Mouse (Mus musculus) E14TG2a.4 (cell line): ENCODE measurements around the gene Snapc1.

Experiments used
- H3K27me3 ChIP-seq: 2 replicates; pipeline ENCODE4 v1.6.1; 2014; ENCODE audit warnings: low read length, control low read depth; ENCODE audit not compliant: insufficient read depth
- H3K36me3 ChIP-seq: 2 replicates; pipeline ENCODE4 v1.6.1; 2014; ENCODE audit warnings: low read length, control low read depth; ENCODE audit not compliant: insufficient read depth
- H3K4me1 ChIP-seq: replicated peaks from 2 replicates; pipeline ENCODE4 v1.6.1; 2014; ENCODE audit warnings: low read depth, low read length, control low read depth
- H3K4me3 ChIP-seq: replicated peaks from 2 replicates; pipeline ENCODE4 v1.5.1; 2014; ENCODE audit warnings: mild to moderate bottlenecking, low read length
- H3K9me3 ChIP-seq: 2 replicates; pipeline ENCODE4 v1.6.1; 2014; ENCODE audit warnings: low read length, control low read depth
- CTCF ChIP-seq: conservative IDR thresholded peaks from 2 replicates; pipeline ENCODE4 v1.5.1; 2014; ENCODE audit warnings: low read length
- NANOG ChIP-seq: IDR thresholded peaks from 2 replicates; pipeline ENCODE4 v1.6.1; 2014; ENCODE audit warnings: borderline replicate concordance, low read length, mixed read lengths
- POU5F1 ChIP-seq: IDR thresholded peaks from 2 replicates; pipeline ENCODE4 v1.6.1; 2014; ENCODE audit warnings: low read length, borderline replicate concordance

Gene Snapc1

DNA sequence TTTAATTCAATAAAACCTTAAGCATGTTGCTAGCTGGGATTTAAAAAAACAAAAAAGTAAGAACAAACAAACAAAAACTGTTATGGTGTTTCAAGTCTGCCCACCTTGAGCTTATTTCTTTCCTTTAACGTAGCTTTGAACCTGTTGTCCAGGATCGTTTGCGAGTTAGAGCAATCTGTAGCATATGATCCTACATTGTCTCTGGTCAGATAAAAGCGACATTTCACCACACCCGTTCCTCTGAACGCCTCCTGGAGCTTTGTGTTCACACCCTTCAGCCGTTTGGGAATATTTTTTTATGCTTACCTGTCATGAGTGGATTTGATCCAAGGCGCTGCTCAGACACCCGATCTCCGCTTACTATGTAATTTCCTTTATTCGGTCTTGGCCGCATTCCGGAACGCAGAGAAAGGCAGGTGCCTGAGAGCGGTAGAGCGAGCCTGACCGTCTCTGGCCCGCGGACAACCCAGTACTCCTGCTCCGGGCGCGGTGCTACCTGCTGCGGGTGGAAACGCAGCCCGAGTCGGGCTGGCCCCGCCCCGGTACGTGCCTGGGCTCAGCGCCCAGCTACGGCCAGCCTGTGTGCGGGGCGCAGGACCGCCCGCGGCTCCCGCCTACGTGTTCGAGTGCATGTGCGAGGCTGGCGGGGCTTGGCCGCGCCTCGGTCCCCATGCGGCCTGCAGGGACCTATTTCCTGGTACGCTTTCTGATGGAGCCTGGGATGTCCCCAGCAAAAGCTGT, 14.8 kb upstream of the Snapc1 start:
- peaks cover 26% of the 10 kb centered on the region for H3K36me3 ChIP-seq
- H3K27me3 ChIP-seq = peaks cover 9% of the 10 kb centered on the region
- peak overlapping the region; percentile 83 for H3K4me3 ChIP-seq
- TF ChIP-seq POU5F1 (no peak), NANOG (no peak), CTCF (no peak)
- peaks cover 23% of the 10 kb centered on the region for H3K4me1 ChIP-seq
- H3K9me3 ChIP-seq = no peaks in the 10 kb centered on the region

DNA sequence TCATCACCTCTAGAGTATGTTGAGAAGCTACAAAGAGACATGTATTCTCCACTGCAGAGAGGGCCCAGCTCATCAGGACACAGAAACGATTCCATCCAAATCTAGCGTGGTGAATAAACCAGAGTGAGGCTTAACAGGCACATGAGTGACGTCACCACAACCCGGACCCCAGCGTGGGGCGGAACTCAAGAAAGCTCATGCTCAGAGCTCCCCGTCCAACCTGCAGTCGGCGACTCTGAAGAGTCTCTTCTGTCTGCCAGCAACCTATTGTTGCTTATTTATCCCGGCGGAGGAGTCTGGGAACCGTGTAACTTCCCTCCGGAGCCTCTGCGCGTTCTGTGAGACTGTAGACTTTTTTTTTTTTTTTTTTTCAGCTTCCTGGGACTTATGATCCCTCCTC, 11.4 kb upstream of the Snapc1 start:
- TF ChIP-seq CTCF = no peak
- TF ChIP-seq NANOG = no peak
- no peak for TF ChIP-seq POU5F1
- peak overlapping the region; percentile 37; the same call in 1 of the 2 replicates for H3K4me3 ChIP-seq
- H3K4me1 ChIP-seq = peaks cover 19% of the 10 kb centered on the region

DNA sequence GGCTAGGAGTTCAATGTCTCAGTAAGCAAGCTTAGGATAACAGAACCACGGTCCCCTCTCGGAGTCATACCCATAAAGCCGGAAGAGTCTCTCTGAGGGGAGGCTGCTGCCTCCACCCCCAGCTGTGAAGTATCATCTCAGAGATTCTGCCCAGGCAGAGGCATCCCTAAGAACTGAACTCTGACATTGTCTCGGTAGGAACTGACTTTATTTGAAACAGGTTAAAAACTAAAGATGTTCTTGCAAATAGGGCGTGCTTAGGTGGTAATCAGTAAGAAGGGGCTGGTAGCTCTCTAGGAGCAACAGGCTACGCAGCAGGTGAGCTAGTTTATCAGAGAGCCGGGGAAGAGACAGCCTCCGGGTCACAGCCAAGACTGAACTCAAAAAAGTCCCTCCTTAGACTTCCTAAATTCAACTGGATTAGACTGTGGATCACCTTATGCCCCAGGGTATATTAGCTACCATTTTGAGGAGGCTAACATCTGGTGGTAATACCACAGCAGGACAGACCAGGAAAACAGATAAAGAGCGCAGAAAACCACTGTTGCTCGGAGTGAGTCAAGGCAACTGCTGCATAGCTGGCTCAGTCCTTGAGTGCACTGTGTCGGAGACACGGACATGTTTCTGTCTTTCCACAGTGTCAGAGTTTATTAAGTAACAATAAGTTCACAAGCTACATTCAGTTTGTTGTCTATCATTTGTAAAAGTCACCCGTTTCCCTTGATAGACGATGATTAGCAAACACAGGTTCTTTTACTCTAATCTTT, 10.7 kb upstream of the Snapc1 start:
- Histone ChIP-seq H3K36me3 (no peaks in the 10 kb centered on the region), H3K4me3 (peak overlapping the region; percentile 37; the same call in 1 of the 2 replicates), H3K9me3 (no peaks in the 10 kb centered on the region), H3K4me1 (peaks cover 16% of the 10 kb centered on the region), H3K27me3 (peaks cover 7% of the 10 kb centered on the region)
- TF ChIP-seq CTCF = no peak
- TF ChIP-seq NANOG = no peak
- TF ChIP-seq POU5F1 = no peak

More for the DNA sequence above, 11.4 kb upstream of the Snapc1 start:
- no peaks in the 10 kb centered on the region for H3K9me3 ChIP-seq
- peaks cover 9% of the 10 kb centered on the region for H3K27me3 ChIP-seq
- peaks cover 1% of the 10 kb centered on the region; the same call in 1 of the 2 replicates for H3K36me3 ChIP-seq

DNA sequence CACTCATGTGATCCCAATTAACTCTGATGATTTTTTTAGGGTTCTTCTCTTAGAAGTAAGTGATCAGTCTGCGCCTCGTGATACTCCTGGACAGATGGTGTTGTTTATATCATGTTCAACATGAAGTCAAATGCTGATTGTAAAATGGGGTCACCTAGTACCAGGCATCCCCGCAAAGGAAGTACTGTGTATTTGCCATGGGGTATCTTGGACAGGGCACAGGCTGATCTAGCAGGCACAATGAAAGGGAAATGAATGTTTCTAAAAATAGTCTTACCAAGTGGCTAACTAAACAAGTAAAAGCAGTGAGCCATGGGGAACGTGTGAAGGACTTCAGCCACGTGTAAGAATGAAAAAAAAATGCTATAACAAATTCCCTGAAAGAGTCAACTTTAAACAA, 9.5 kb upstream of the Snapc1 start:
- H3K9me3 ChIP-seq = no peaks in the 10 kb centered on the region
- peaks cover 15% of the 10 kb centered on the region for H3K4me1 ChIP-seq
- H3K27me3 ChIP-seq = peaks cover 3% of the 10 kb centered on the region
- H3K4me3 ChIP-seq = no peak overlapping the region
- no peaks in the 10 kb centered on the region for H3K36me3 ChIP-seq
- no peak for TF ChIP-seq POU5F1
- TF ChIP-seq NANOG = no peak

DNA sequence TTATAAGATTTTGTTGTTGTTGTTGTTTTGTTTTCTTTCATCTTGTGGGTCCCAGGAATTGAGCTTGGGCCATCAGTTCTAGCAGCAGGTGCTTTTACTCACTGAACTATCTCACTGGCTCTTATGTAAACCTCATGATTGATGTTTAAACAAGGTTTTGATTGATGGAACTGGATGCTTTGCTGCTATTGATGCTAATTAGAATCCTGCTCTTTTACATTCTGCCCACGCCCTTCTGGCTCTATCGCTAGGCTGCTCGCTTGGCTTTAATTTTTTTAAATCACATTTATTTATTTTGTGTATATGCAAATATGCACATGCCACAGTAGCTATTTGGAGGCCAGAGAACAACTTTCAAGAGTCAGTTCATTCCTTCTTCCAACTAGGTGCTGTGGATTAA, 6.6 kb upstream of the Snapc1 start:
- H3K27me3 ChIP-seq = no peaks in the 10 kb centered on the region
- no peak overlapping the region for H3K4me3 ChIP-seq
- H3K9me3 ChIP-seq = no peaks in the 10 kb centered on the region
- H3K36me3 ChIP-seq = no peaks in the 10 kb centered on the region
- TF ChIP-seq CTCF (no peak), NANOG (no peak), POU5F1 (no peak)
- H3K4me1 ChIP-seq = peaks cover 10% of the 10 kb centered on the region

DNA sequence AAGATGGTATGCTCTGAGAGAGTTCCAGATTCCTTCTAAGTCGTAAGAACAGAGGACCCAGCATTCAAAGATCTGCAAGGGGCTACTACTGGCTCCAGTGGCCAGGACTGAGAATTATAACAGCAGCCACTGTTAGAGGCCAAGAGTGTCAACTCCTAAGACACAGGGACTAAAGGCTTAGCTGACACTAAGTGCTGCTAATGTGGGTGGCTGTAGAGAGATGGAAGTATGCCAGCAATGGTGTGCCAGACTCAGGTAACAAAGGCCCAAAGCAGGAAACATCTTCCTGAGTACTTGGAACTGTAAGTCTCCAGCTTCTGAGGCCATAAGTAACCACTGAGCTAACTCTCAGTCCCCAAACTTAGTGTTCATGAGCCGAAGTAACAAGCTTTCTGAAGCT, 5.5 kb upstream of the Snapc1 start:
- Histone ChIP-seq H3K4me1 (0 out of 2 replicates have a peak, but pooled peaks cover 3% of the 10 kb centered on the region), H3K9me3 (no peaks in the 10 kb centered on the region), H3K27me3 (no peaks in the 10 kb centered on the region), H3K36me3 (no peaks in the 10 kb centered on the region), H3K4me3 (no peak overlapping the region)
- TF ChIP-seq CTCF = no peak
- TF ChIP-seq NANOG = no peak
- TF ChIP-seq POU5F1 = no peak

DNA sequence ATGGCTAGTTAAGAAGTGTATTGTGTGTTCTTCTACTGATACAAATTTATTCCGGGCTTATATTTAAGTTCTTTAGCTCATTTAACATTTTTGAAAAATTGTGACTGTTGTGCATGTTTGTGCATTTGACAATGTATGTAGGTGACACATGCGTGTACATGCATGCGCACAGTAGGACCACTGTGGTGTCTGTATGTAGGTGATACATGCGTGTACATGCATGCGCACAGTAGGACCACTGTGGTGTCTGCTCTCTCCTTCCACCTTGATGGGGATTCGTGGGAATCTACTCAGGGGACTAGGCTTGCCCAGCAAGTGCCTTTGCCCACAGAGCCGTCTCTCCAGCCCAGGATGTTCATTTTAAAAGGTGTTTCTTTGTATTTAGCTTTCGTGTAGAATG, 4.9 kb downstream of the Snapc1 start:
- no peak overlapping the region for H3K4me3 ChIP-seq
- H3K4me1 ChIP-seq = peaks cover 14% of the 10 kb centered on the region
- no peaks in the 10 kb centered on the region for H3K27me3 ChIP-seq
- TF ChIP-seq NANOG (no peak), CTCF (no peak), POU5F1 (no peak)
- H3K36me3 ChIP-seq = peaks cover 69% of the 10 kb centered on the region
- H3K9me3 ChIP-seq = peaks cover 4% of the 10 kb centered on the region

DNA sequence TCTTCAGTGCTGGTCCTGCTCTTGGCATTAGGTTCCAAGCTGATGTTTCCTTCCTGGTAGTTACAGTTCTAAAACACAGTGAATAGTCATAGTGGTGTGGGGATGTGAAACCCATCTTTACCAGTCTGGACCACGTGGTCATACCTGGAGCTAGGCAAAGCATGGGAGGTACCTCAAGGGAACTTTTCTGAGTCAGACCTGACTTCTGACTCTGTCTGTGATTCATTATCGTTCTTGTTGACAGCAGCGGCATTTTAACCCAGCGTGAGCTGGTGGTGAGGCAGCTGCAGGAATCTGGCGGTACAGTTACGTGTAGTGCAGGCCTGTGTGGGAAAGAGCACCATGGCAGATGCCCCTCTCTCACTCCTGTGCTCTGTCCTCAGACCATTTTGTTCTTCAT, 10.3 kb downstream of the Snapc1 start:
- Histone ChIP-seq H3K4me3 (no peak overlapping the region), H3K9me3 (peaks cover 4% of the 10 kb centered on the region), H3K4me1 (no peaks in the 10 kb centered on the region), H3K36me3 (peaks cover 97% of the 10 kb centered on the region), H3K27me3 (no peaks in the 10 kb centered on the region)
- TF ChIP-seq NANOG = no peak
- TF ChIP-seq CTCF = no peak
- no peak for TF ChIP-seq POU5F1
